Mouse (Mus musculus): ENCODE data around the gene Acot2. TPM values are rescaled to one million over a fixed set of nuclear protein-coding genes. Genes with fewer than 3 reads are reported as not detected.

Gene Acot2
- polyA plus RNA-seq (2012; rRNA removed), result 4.2 and 4.4 TPM in 2 replicates

DNA sequence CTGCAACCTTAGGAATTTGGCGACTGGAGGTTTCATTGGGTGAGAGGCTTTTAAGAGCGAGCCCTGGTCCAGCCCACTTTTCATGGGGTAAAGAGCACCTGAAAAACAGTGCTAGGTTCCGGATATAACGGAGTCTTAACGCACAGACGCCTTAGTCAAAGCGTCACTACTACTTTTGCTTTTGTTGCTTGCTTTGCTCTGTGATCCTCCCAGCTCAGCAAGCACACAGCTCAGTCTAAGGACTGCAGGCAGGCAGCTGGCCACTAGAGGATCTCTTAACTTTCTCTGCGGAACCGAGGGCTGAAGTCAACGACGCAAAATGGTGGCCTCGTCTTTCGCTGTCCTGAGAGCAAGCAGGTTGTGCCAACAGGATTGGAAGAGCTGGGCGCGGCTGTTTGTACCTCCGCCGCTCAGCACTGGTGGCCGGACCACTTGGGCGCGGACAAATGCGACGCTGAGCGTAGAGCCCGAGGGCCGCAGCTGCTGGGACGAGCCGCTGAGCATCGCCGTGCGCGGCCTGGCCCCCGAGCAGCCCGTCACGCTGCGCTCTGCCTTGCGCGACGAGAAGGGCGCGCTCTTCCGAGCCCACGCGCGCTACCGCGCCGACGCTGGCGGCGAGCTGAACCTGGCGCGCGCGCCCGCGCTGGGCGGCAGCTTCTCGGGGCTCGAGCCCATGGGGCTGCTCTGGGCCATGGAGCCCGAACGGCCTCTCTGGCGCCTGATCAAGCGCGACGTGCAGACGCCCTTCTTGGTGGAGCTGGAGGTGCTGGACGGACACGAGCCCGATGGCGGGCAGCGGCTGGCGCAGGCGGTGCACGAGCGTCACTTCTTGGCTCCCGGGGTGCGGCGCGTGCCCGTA, at the start of gene Acot2:
TSS of gene Acot2 (plus strand) at position 279 of the 859 bp plus-strand sequence.

DNA sequence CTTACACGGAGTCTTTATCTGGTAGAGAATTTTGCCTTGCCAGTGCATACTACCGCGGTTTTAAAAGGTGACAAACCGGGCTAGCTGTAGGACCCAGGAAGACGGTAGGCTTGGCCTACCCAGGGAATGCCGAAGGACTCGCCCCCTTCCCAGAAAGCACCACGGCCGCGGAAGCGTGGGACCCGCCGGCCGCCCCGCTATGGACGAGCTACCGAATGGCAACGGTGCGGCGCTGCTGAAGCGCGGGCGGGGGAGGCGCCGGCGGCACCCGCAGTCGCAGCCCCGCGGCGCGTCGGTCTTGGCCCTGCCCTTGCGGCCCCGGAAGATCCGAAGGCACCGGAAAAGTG, 37.2 kb upstream of the Acot2 start, which contains the start of gene Riox1:
TSS of gene Riox1 (plus strand) at position 116 of the 347 bp plus-strand sequence.

DNA sequence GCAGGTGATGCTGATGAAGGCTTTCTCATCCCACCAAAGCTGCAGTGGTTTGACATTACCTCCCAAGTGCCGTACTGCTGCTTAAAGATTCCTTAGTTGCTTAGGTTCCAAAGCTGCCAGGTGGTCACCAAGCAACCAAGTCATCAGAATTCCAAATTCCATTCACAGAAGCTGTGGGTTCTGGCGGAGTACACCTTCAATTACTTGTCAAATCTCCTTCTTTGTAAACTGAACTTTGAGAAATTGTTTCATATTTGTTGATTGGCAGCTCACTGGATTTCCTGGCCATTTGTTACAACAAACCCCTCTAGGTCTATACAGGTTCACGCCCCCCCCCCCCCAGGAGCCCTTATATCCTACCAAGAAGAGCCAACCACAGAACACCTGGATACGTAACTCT, 2.9 kb upstream of the Acot2 start, which contains the start of gene Heatr4:
TSS of gene Heatr4 (minus strand) at position 101 of the 400 bp plus-strand sequence.

GRCm38 (mm10) chr12:84009171-84009965, 21.7 kb downstream of the Acot2 start, which contains the start of gene Acot1:
Acot1 (plus strand) TSS chr12:84009490.

DNA sequence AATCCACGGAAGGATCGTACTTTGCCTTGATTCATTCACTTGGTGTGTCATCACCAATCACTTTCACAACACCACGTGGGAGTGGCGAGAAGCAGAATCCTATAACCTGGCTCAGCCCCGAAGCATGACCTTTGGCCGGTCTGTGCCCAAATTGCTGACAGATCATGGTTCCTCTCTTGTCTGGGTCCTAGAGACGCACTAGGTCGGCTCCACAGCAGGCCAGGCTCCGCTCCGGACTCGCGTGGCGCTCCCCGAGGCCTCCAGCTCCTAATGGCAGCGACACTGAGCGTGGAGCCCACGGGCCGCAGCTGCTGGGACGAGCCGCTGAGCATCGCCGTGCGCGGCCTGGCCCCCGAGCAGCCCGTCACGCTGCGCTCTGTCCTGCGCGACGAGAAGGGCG, 50.6 kb downstream of the Acot2 start, which contains the start of gene Acot4:
TSS of gene Acot4 (plus strand) at position 139 of the 400 bp plus-strand sequence.

GRCm38 (mm10) chr12:84038691-84039111, 51.0 kb downstream of the Acot2 start, which contains the start of gene Gm49366:
Gm49366 (plus strand) TSS chr12:84038935.

Other genes starting within 250 kb of the Acot2 start
- gene Papln, start 224.2 kb upstream of the Acot2 start, polyA plus RNA-seq (2012; rRNA removed), result 1.4 and 1.6 TPM in 2 replicates
- 23.4 and 24.8 TPM in 2 replicates for gene Numb, start 65.9 kb upstream of the Acot2 start, polyA plus RNA-seq (2012; rRNA removed)
- gene Riox1, start 37.3 kb upstream of the Acot2 start, polyA plus RNA-seq (2012; rRNA removed), result 12.7 and 14.2 TPM in 2 replicates
- gene Heatr4, start 3.0 kb upstream of the Acot2 start, polyA plus RNA-seq (2012; rRNA removed), result 0.03 TPM in 1 of 2 replicates, not detected in the other
- gene Acot1, start 21.6 kb downstream of the Acot2 start, polyA plus RNA-seq (2012; rRNA removed), result 51.7 and 59.0 TPM in 2 replicates
- gene Acot4, start 50.5 kb downstream of the Acot2 start, polyA plus RNA-seq (2012; rRNA removed), result 0.70 and 0.72 TPM in 2 replicates
- not detected in 2 replicates for gene Gm49366, start 51.1 kb downstream of the Acot2 start, polyA plus RNA-seq (2012; rRNA removed)
- gene Acot3, start 64.3 kb downstream of the Acot2 start, polyA plus RNA-seq (2012; rRNA removed), result 0.58 and 0.71 TPM in 2 replicates
- gene Acot5, start 81.5 kb downstream of the Acot2 start, polyA plus RNA-seq (2012; rRNA removed), result 0.41 and 0.44 TPM in 2 replicates
- gene Acot6, start 112.8 kb downstream of the Acot2 start, polyA plus RNA-seq (2012; rRNA removed), result 3.6 and 4.2 TPM in 2 replicates
- 20.1 and 23.3 TPM in 2 replicates for gene Dnal1, start 126.5 kb downstream of the Acot2 start, polyA plus RNA-seq (2012; rRNA removed)
- 6.6 and 7.2 TPM in 2 replicates for gene Pnma1, start 160.6 kb downstream of the Acot2 start, polyA plus RNA-seq (2012; rRNA removed)
- gene Elmsan1, start 231.0 kb downstream of the Acot2 start, polyA plus RNA-seq (2012; rRNA removed), result 5.2 and 5.3 TPM in 2 replicates

All from central nervous system, embryonic 18 days (tissue).